Mouse (Mus musculus): ENCODE results near the gene D130052B06Rik. TPM values are rescaled to one million over a fixed set of nuclear protein-coding genes. Genes with fewer than 3 reads are reported as not detected.

D130052B06Rik gene
- not detected in 2 replicates for polyA plus RNA-seq (2012)

DNA sequence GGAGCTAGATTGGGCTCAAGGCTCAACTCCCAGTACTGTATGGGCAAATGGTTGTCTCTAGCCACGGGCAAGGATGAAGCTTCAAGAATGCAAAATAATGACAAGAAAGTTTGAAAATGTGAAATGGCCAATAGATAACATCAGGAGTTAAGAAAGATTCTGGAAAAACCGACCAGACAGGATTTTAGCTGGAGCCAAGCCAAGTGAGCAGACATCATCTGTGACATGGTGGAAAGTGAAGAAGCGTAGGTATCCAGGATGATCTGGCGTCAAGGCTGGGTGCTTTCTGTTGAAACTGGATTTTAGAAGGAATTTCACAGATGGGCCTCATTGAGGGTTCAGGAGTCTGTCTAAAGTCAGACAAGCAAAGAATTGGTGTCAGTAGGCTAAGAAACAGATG, at the start of gene D130052B06Rik:
TSS of gene D130052B06Rik (plus strand) at position 317 of the 400 bp plus-strand sequence.
- TF ChIP-seq TAL1 (IDR thresholded peaks at IDR 0.05; ENCODE audit: low read length), result no peak
- TF ChIP-seq GATA1 (IDR thresholded peaks at IDR 0.05; ENCODE audit: low read length), result no peak
- no peaks in the 10 kb centered on the region for H3K9me3 ChIP-seq (ENCODE audit: control insufficient read depth, low read length)
- no peaks in the 10 kb centered on the region for H3K36me3 ChIP-seq (ENCODE audit: control insufficient read depth)
- H3K4me3 ChIP-seq (replicated peaks), result no peak within 1 kb of the TSS
- H3K4me1 ChIP-seq (ENCODE audit: control insufficient read depth), result no peaks in the 10 kb centered on the region
- no peaks in the 10 kb centered on the region for H3K27me3 ChIP-seq (ENCODE audit: control insufficient read depth)

DNA sequence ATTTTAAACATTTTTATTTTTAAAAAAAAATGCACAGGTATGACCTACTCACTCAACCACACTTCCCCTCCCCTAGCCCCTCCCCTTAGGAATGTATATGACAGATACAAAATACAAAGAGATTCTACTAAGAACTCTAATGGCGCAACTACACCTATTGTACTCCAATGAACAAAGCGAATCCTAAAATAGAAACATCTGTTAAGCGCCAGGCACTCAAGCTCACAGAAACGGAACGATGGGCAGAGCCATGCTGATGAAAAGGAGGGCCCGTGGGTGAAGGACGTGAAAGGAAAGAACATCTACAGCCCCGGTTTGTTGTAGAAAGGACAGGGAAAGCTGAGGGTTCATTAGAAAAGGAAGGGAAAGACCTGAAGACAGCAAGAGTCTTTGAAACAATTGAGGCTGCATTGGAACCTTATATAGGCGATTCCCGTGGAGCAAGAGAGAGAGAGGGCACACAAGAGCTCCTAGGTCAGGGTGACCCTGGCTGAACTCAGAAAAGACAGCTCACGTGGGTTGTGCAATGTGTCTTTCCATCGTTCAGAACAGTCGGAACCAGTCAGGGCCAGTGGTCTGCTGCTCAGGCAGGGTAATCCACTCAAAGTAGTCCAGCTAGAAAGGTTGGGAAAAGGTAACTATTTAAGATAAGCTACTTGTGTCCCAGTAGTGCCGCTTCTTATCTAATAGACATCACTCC, 48.1 kb upstream of the D130052B06Rik start:
- Histone ChIP-seq H3K9me3 (ENCODE audit: control insufficient read depth, low read length) (no peaks in the 10 kb centered on the region), H3K4me1 (ENCODE audit: control insufficient read depth) (no peaks in the 10 kb centered on the region), H3K36me3 (ENCODE audit: control insufficient read depth) (no peaks in the 10 kb centered on the region), H3K27me3 (ENCODE audit: control insufficient read depth) (no peaks in the 10 kb centered on the region), H3K4me3 (replicated peaks) (no peak overlapping the region)
- TF ChIP-seq TAL1 (IDR thresholded peaks at IDR 0.05; ENCODE audit: low read length), result no peak

- TF ChIP-seq GATA1 (IDR thresholded peaks at IDR 0.05; ENCODE audit: low read length) (no peak), TAL1 (IDR thresholded peaks at IDR 0.05; ENCODE audit: low read length) (no peak)
- H3K4me1 ChIP-seq (ENCODE audit: control insufficient read depth), result no peaks in the 10 kb centered on the region
- no peaks in the 10 kb centered on the region for H3K36me3 ChIP-seq (ENCODE audit: control insufficient read depth)
- no peaks in the 10 kb centered on the region for H3K27me3 ChIP-seq (ENCODE audit: control insufficient read depth)
- no peaks in the 10 kb centered on the region for H3K9me3 ChIP-seq (ENCODE audit: control insufficient read depth, low read length)
- H3K4me3 ChIP-seq (replicated peaks), result no peak overlapping the region
Measured at GRCm38 (mm10) chr11:33554123-33554522, 45.0 kb upstream of the D130052B06Rik start.

- no peak overlapping the region for H3K4me3 ChIP-seq (replicated peaks)
- no peaks in the 10 kb centered on the region for H3K36me3 ChIP-seq (ENCODE audit: control insufficient read depth)
- peaks cover 19% of the 10 kb centered on the region for H3K9me3 ChIP-seq (ENCODE audit: control insufficient read depth, low read length)
- TF ChIP-seq GATA1 (IDR thresholded peaks at IDR 0.05; ENCODE audit: low read length) (no peak), TAL1 (IDR thresholded peaks at IDR 0.05; ENCODE audit: low read length) (no peak)
- H3K27me3 ChIP-seq (ENCODE audit: control insufficient read depth), result no peaks in the 10 kb centered on the region
- H3K4me1 ChIP-seq (ENCODE audit: control insufficient read depth), result no peaks in the 10 kb centered on the region
Measured at GRCm38 (mm10) chr11:33563921-33564320, 35.2 kb upstream of the D130052B06Rik start.

DNA sequence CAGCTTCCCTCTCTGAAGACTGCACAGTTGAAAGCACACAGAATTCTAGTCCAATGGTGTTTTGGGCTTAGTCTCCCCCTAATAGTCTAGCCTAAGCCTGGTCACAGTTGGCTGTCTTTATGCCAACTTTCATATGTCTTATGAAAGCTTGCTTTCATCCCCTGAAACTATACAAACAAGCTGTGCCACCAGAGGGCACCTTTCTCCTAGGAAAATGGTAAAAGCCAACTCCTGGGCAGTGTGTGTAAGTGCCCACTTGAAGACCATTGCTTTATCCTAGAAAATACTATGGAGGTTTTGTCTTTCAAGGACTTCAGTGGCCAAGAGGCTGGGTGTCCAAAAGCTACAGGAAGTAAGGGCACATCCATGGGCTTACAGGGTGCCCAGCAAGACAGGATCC, 28.7 kb upstream of the D130052B06Rik start:
- Histone ChIP-seq H3K4me3 (replicated peaks) (no peak overlapping the region), H3K9me3 (ENCODE audit: control insufficient read depth, low read length) (no peaks in the 10 kb centered on the region), H3K4me1 (ENCODE audit: control insufficient read depth) (no peaks in the 10 kb centered on the region), H3K27me3 (ENCODE audit: control insufficient read depth) (no peaks in the 10 kb centered on the region), H3K36me3 (ENCODE audit: control insufficient read depth) (no peaks in the 10 kb centered on the region)
- no peak for TF ChIP-seq TAL1 (IDR thresholded peaks at IDR 0.05; ENCODE audit: low read length)

DNA sequence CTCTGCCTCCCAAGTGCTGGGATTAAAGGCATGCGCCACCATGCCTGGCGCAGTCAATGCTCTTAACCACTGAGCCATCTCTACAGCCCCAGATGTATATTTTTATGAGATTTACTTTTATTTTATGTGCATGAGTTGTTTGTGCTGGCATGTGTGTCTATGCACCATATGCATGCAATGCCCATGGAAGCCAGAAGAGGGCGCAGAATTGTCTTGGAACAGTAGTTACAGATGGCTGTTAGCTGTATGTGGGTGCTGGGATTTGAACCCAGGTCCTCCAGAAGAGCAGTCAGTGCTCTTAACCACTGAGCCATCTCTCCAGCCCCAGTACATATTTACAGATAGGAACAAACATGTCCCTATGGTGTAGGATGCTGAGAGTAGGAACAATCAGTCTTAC, 24.2 kb upstream of the D130052B06Rik start:
- Histone ChIP-seq H3K36me3 (ENCODE audit: control insufficient read depth) (no peaks in the 10 kb centered on the region), H3K27me3 (ENCODE audit: control insufficient read depth) (no peaks in the 10 kb centered on the region), H3K4me3 (replicated peaks) (no peak overlapping the region), H3K4me1 (ENCODE audit: control insufficient read depth) (no peaks in the 10 kb centered on the region), H3K9me3 (ENCODE audit: control insufficient read depth, low read length) (no peaks in the 10 kb centered on the region)
- TF ChIP-seq GATA1 (IDR thresholded peaks at IDR 0.05; ENCODE audit: low read length) (no peak), TAL1 (IDR thresholded peaks at IDR 0.05; ENCODE audit: low read length) (no peak)

DNA sequence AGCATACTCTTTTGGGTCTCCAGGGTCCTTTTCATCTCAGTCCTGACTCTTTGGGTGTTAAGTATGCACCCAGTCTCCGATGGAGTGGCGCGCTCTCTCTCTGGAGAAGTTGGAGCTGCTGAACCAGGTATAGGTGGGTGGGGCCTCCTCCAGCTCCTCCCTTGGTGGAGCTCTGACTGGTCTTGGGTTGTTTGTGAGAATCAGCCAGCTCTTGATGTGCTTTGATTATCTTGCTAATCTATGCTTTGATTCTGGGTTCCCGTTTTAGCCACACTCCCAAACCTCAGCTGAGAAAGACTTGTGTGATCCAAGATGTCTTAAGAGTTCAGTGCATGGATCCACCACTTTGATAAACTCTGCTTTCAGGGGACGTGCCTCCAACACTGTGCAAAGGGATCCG, 20.2 kb upstream of the D130052B06Rik start, which contains the start of gene Gabrp:
TSS of gene Gabrp (minus strand) at position 101 of the 400 bp plus-strand sequence.
- no peak within 1 kb of the TSS for H3K4me3 ChIP-seq (replicated peaks)
- TF ChIP-seq GATA1 (IDR thresholded peaks at IDR 0.05; ENCODE audit: low read length) (no peak), TAL1 (IDR thresholded peaks at IDR 0.05; ENCODE audit: low read length) (no peak)
- no peaks in the 10 kb centered on the region for H3K36me3 ChIP-seq (ENCODE audit: control insufficient read depth)
- no peaks in the 10 kb centered on the region for H3K27me3 ChIP-seq (ENCODE audit: control insufficient read depth)
- no peaks in the 10 kb centered on the region for H3K9me3 ChIP-seq (ENCODE audit: control insufficient read depth, low read length)
- no peaks in the 10 kb centered on the region for H3K4me1 ChIP-seq (ENCODE audit: control insufficient read depth)

GRCm38 (mm10) chr11:33579621-33580020, 19.5 kb upstream of the D130052B06Rik start:
- TF ChIP-seq TAL1 (IDR thresholded peaks at IDR 0.05; ENCODE audit: low read length) (no peak), GATA1 (IDR thresholded peaks at IDR 0.05; ENCODE audit: low read length) (no peak)
- Histone ChIP-seq H3K9me3 (ENCODE audit: control insufficient read depth, low read length) (no peaks in the 10 kb centered on the region), H3K4me3 (replicated peaks) (no peak overlapping the region), H3K27me3 (ENCODE audit: control insufficient read depth) (no peaks in the 10 kb centered on the region), H3K4me1 (ENCODE audit: control insufficient read depth) (no peaks in the 10 kb centered on the region), H3K36me3 (ENCODE audit: control insufficient read depth) (no peaks in the 10 kb centered on the region)

DNA sequence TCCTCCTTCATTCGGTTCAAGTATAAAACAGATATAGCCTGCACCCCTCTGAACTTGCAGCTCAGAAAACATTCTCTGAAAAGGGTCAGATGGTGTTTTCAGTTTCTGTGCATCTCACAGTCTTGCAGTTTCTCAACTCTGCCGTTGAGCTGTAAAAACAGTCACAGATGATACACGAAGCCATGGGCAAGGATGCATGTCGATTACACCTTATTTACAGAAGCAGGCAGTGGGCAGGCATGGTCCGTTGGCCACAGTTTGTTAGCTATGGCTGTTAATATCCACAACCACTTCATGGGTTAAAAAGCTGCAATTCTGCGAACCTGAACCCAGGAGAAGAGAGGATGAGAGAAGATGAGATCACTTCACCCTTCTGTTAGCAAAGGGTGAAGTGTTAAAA, 12.5 kb upstream of the D130052B06Rik start:
- no peaks in the 10 kb centered on the region for H3K9me3 ChIP-seq (ENCODE audit: control insufficient read depth, low read length)
- no peak overlapping the region for H3K4me3 ChIP-seq (replicated peaks)
- no peaks in the 10 kb centered on the region for H3K36me3 ChIP-seq (ENCODE audit: control insufficient read depth)
- no peaks in the 10 kb centered on the region for H3K27me3 ChIP-seq (ENCODE audit: control insufficient read depth)
- H3K4me1 ChIP-seq (ENCODE audit: control insufficient read depth), result no peaks in the 10 kb centered on the region
- TF ChIP-seq TAL1 (IDR thresholded peaks at IDR 0.05; ENCODE audit: low read length) (no peak), GATA1 (IDR thresholded peaks at IDR 0.05; ENCODE audit: low read length) (no peak)

DNA sequence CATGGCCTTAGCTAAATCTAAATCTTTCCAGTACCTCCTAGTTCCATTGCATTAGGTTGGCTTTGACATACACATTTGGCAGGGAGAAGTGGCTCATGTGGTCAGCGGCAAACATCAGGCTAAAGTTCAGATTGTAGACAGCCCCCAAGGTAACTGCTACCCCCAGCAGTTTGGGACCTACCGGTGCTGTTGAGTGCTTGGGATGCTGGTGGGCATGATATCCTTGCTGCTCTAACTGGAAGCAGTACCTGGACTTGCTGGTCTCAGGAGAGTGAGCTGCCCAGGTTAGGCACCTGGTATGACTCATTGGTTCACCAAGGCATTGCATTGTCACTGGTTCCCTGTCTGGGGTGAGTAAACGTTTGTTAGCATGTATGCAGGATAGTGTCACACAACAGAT, 8.3 kb upstream of the D130052B06Rik start:
- Histone ChIP-seq H3K27me3 (ENCODE audit: control insufficient read depth) (no peaks in the 10 kb centered on the region), H3K4me1 (ENCODE audit: control insufficient read depth) (no peaks in the 10 kb centered on the region), H3K9me3 (ENCODE audit: control insufficient read depth, low read length) (no peaks in the 10 kb centered on the region), H3K4me3 (replicated peaks) (no peak overlapping the region), H3K36me3 (ENCODE audit: control insufficient read depth) (no peaks in the 10 kb centered on the region)
- TF ChIP-seq TAL1 (IDR thresholded peaks at IDR 0.05; ENCODE audit: low read length), result no peak

Measured in erythroblast, embryonic 14.5 days (primary cell).